Mouse (Mus musculus) C2C12 (cell line): Measurements from ENCODE around the gene Synpr.

Experiments used
- CTCF ChIP-seq: IDR thresholded peaks from one replicate; pipeline ENCODE4 v1.5.1; 2011; ENCODE audit not compliant: control insufficient read depth, insufficient read depth, insufficient read length
- FOSL1 ChIP-seq: IDR thresholded peaks from one replicate; pipeline ENCODE4 v1.8.0; 2011; ENCODE audit warnings: mild to moderate bottlenecking, low read length; ENCODE audit not compliant: poor library complexity, insufficient read depth, severe bottlenecking
- MAX ChIP-seq: IDR thresholded peaks from one replicate; pipeline ENCODE4 v1.6.1; 2011; ENCODE audit warnings: mild to moderate bottlenecking, control low read depth
- MYOD1 ChIP-seq: IDR thresholded peaks from one replicate; pipeline ENCODE4 v1.6.1; 2011; ENCODE audit warnings: low read depth; ENCODE audit not compliant: control insufficient read depth, insufficient read length
- USF1 ChIP-seq: IDR thresholded peaks from one replicate; pipeline ENCODE4 v1.6.1; 2011; ENCODE audit warnings: low read depth, mild to moderate bottlenecking, control low read depth, moderate library complexity

- TF ChIP-seq USF1 (no peak), CTCF (no peak), MAX (no peak), MYOD1 (no peak), FOSL1 (no peak)
Observed at GRCm38 (mm10) chr14:13477821-13478220, 193.2 kb downstream of the Synpr start.
